Mouse (Mus musculus) spleen, postnatal 36 days (tissue): ENCODE results near the gene Thap8.

Experiments
- DNase-seq, 2 experiments: peaks; one replicate each; pipeline ENCODE4 v3.0.0; 2022; ENCODE audit warnings: low spot score in 2 of 2, mixed read lengths in 1 of 2

Thap8 gene

GRCm38 (mm10) chr7:30286701-30287410 lies 7.0 kb downstream of the Thap8 start:
- no peak for DNase-seq

- no peak for DNase-seq
These were observed 8.2 kb downstream of the Thap8 start for GRCm38 (mm10) chr7:30288046-30288445.

GRCm38 (mm10) chr7:30289071-30289713 lies 9.3 kb downstream of the Thap8 start:
- no peak for DNase-seq

- no peak for DNase-seq
These were observed 10.0 kb downstream of the Thap8 start for GRCm38 (mm10) chr7:30289714-30290399.

- no peak for DNase-seq
These were observed 11.6 kb downstream of the Thap8 start, which contains the start of gene Clip3 for GRCm38 (mm10) chr7:30291215-30292131. Clip3 (plus strand) TSS chr7:30291728.

GRCm38 (mm10) chr7:30293795-30294194 lies 13.9 kb downstream of the Thap8 start:
- DNase-seq: no peak

GRCm38 (mm10) chr7:30294296-30294695 lies 14.4 kb downstream of the Thap8 start:
- DNase-seq: no peak

GRCm38 (mm10) chr7:30295103-30295502 lies 15.2 kb downstream of the Thap8 start:
- DNase-seq: no peak

- DNase-seq: no peak
These were observed 16.9 kb downstream of the Thap8 start for GRCm38 (mm10) chr7:30296816-30297215.

GRCm38 (mm10) chr7:30297266-30297665 lies 17.4 kb downstream of the Thap8 start:
- no peak for DNase-seq

GRCm38 (mm10) chr7:30300914-30301313 lies 21.0 kb downstream of the Thap8 start:
- DNase-seq: no peak

GRCm38 (mm10) chr7:30306083-30306779 lies 26.3 kb downstream of the Thap8 start:
- no peak for DNase-seq

GRCm38 (mm10) chr7:30308076-30309005 lies 28.4 kb downstream of the Thap8 start, which contains the start of gene Alkbh6:
Alkbh6 (plus strand) TSS chr7:30308717.
- peak; percentile 94 for DNase-seq

GRCm38 (mm10) chr7:30309395-30310129 lies 29.7 kb downstream of the Thap8 start:
- no peak for DNase-seq

- DNase-seq: no peak
These were observed 30.2 kb downstream of the Thap8 start for GRCm38 (mm10) chr7:30310136-30310535.

GRCm38 (mm10) chr7:30313666-30314320 lies 33.9 kb downstream of the Thap8 start:
- DNase-seq: no peak

- no peak for DNase-seq
These were observed 34.8 kb downstream of the Thap8 start, which contains the start of gene Syne4 for GRCm38 (mm10) chr7:30314721-30315155. Syne4 (plus strand) TSS chr7:30314807.
